Mouse (Mus musculus): ENCODE data around the gene Wnt1.

Gene Wnt1

DNA sequence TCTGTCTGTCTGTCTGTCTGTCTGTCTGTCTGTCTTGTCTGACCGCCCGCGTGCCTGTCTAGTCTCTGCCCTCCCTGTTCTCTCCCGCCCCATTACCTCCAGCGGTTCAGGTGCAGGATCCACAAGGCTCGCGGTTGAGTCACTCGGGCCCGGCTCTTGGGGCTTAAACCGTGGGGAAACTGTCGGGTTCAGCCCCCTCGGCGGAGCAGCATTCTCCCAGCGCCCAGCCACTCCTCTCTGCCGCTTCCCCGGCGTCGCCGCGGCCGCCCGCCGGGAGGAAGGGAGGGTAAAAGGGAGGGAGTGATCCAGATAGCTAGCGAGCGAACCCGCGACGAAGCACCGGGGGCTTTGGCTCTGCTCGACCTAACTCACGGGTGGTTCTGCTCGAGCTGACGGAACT, 11.9 kb upstream of the Wnt1 start, which contains the start of gene Wnt10b:
TSS of gene Wnt10b (minus strand) at position 389 of the 400 bp plus-strand sequence.
- peak in 1 of 2 experiments; percentile 65 for DNase-seq (ENCODE audit: inconsistent age in 2 of 2, low spot score in 1 of 2)

DNA sequence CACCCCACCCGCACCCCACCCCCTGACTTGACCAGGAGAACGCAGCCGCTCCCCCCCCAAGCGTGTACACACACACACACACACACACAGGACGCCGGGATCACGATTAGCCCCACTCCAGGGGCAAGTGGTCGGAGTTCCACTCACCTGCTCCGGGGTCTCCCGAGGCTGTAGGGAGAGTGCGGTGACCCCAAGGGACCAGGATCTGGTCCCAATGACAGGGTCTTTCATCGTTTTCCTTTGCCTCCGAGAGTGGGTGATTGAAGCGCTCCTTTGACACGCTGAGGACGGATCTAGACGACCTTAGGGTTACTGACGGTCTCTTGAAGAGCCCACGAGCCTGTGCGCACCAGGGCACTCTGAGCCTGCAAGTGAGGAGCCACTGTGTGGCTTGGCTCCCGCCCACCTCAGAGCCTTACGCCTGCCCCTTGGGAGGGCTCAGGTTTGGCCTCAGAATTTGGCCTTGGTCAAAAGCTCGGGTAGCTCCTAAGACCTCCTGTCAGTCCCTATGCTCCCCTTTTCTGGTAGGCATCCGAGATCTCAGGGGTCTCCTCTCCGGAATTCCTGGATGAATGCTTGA, 11.4 kb upstream of the Wnt1 start:
- no peak for DNase-seq (ENCODE audit: inconsistent age in 2 of 2, low spot score in 1 of 2)

DNA sequence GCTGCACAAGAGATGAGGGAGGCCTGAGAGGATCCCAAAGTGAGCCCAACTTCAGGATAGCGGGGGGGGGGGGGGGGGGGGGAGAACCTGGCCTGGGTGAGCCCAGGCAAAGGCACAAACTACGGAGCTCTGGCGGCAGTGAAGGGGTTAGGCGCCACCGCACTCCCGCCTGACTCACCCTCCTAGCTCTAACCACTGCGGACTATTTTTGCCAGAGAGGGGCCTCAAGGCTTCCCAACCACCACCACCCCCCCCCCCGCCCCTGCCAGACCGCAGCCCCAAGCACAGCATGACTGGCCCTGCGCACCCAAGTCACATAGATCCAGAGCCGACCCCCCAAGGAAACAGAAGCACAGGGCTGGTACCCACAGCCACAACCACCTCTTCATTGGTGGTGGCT, 10.9 kb upstream of the Wnt1 start:
- no peak for DNase-seq (ENCODE audit: inconsistent age in 2 of 2, low spot score in 1 of 2)

- DNase-seq (ENCODE audit: inconsistent age in 2 of 2, low spot score in 1 of 2): peak in 1 of 2 experiments; percentile 44
These were observed 9.6 kb upstream of the Wnt1 start for GRCm38 (mm10) chr15:98780075-98780474.

GRCm38 (mm10) chr15:98780573-98780972, 9.1 kb upstream of the Wnt1 start:
- no peak for DNase-seq (ENCODE audit: inconsistent age in 2 of 2, low spot score in 1 of 2)

GRCm38 (mm10) chr15:98781166-98781565, 8.5 kb upstream of the Wnt1 start:
- DNase-seq (ENCODE audit: inconsistent age in 2 of 2, low spot score in 1 of 2): no peak

DNA sequence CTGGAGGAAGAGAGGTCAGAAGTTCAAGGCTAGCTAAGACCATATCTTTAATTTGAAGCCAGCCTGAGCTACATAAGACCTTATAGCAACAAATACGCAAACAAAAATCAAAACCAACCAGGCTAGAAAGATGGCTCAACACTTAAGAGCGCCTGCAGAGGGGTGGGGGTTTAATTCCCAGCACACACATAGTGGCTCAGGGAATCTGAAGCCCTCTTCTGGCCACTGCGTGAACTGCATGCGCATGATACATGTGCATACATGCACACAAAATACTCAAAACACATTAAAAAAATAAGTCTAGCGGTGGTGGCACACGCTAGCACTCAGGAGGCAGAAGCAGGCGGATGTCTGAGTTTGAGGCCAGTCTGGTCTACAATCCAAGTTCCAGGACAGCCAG, 3.9 kb upstream of the Wnt1 start:
- no peak for DNase-seq (ENCODE audit: inconsistent age in 2 of 2, low spot score in 1 of 2)

GRCm38 (mm10) chr15:98787930-98788329, 1.7 kb upstream of the Wnt1 start:
- DNase-seq (ENCODE audit: inconsistent age in 2 of 2, low spot score in 1 of 2): no peak

DNA sequence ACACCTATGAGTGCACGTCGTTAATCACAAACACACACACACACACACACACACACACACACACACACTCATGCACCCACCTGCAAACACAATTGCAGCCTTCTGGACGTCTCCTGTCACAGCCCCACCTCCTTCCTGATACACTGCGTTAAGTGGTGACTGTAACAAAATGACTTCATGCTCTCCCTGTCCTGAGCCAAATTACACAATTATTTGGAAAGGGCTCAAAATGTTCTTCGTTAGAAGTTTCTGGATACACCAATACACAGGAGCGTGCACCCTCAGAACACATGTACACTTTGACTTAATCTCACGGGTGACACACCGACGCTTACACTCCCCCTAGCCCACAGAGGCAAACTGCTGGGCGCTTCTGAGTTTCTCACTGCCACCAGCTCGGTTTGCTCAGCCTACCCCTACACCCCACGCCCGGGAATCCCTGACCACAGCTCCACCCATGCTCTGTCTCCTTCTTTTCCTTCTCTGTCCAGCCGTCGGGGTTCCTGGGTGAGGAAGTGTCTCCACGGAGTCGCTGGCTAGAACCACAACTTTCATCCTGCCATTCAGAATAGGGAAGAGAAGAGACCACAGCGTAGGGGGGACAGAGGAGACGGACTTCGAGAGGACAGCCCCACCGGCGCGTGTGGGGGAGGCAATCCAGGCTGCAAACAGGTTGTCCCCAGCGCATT, 541 bp upstream of the Wnt1 start:
- DNase-seq (ENCODE audit: inconsistent age in 2 of 2, low spot score in 1 of 2): peak in 1 of 2 experiments; percentile 79

DNA sequence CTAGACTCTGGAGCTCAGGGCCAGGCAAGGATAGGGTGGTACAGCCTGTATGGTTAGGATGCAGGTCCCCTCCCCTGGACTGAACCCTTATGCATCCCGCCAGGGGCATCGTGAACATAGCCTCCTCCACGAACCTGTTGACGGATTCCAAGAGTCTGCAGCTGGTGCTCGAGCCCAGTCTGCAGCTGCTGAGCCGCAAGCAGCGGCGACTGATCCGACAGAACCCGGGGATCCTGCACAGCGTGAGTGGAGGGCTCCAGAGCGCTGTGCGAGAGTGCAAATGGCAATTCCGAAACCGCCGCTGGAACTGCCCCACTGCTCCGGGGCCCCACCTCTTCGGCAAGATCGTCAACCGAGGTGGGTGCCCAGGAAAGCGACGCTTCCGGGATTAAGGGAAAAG, 1.1 kb downstream of the Wnt1 start:
- DNase-seq (ENCODE audit: inconsistent age in 2 of 2, low spot score in 1 of 2): no peak

DNA sequence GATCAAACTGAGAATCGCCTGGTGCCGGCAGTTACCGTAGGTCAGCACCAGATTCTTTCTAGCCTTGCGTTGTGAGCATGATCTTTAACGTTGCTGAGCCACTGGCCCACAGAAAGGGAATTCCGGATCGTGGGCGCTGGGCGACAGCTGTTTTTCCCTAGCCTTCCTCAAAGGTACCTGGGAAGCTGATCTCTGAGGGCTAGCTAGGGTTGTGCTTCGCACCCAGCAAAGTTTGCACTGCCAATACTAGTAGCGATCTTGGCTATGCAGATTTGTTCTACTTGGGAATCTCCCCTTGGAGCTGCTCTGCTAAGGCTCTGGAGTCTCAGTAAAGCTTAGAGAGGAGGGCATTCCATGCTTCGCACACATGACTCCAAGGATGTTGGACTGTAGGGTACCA, 1.6 kb downstream of the Wnt1 start:
- DNase-seq (ENCODE audit: inconsistent age in 2 of 2, low spot score in 1 of 2): peak in 1 of 2 experiments; percentile 44

DNA sequence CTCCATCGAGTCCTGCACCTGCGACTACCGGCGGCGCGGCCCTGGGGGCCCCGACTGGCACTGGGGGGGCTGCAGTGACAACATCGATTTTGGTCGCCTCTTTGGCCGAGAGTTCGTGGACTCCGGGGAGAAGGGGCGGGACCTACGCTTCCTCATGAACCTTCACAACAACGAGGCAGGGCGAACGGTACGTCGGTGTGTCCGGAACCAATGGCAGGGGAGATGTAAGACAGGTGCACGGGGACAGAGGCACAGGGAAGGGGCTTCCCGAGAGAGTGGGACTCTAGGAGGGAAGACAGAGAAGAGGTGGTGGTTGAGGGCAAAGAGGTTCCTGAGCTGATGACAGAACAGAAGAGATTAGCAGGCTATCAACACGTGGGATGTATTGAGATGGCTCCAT, 2.1 kb downstream of the Wnt1 start:
- DNase-seq (ENCODE audit: inconsistent age in 2 of 2, low spot score in 1 of 2): no peak

DNA sequence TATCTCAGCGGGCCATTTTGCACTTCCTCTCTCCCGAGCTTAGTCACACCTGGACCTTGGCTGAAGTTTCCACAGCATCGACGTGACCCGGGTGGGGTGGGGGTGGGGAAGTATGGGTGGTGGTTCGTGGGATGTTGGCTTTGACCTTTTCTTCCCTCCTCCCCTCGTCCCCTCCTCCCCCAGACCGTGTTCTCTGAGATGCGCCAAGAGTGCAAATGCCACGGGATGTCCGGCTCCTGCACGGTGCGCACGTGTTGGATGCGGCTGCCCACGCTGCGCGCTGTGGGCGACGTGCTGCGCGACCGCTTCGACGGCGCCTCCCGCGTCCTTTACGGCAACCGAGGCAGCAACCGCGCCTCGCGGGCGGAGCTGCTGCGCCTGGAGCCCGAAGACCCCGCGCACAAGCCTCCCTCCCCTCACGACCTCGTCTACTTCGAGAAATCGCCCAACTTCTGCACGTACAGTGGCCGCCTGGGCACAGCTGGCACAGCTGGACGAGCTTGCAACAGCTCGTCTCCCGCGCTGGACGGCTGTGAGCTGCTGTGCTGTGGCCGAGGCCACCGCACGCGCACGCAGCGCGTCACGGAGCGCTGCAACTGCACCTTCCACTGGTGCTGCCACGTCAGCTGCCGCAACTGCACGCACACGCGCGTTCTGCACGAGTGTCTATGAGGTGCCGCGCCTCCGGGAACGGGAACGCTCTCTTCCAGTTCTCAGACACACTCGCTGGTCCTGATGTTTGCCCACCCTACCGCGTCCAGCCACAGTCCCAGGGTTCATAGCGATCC, 2.8 kb downstream of the Wnt1 start:
- no peak for DNase-seq (ENCODE audit: inconsistent age in 2 of 2, low spot score in 1 of 2)

DNA sequence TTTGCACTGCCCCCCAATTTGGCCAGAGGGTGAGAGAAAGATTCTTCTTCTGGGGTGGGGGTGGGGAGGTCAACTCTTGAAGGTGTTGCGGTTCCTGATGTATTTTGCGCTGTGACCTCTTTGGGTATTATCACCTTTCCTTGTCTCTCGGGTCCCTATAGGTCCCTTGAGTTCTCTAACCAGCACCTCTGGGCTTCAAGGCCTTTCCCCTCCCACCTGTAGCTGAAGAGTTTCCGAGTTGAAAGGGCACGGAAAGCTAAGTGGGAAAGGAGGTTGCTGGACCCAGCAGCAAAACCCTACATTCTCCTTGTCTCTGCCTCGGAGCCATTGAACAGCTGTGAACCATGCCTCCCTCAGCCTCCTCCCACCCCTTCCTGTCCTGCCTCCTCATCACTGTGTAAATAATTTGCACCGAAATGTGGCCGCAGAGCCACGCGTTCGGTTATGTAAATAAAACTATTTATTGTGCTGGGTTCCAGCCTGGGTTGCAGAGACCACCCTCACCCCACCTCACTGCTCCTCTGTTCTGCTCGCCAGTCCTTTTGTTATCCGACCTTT, 3.6 kb downstream of the Wnt1 start:
- DNase-seq (ENCODE audit: inconsistent age in 2 of 2, low spot score in 1 of 2): no peak

DNA sequence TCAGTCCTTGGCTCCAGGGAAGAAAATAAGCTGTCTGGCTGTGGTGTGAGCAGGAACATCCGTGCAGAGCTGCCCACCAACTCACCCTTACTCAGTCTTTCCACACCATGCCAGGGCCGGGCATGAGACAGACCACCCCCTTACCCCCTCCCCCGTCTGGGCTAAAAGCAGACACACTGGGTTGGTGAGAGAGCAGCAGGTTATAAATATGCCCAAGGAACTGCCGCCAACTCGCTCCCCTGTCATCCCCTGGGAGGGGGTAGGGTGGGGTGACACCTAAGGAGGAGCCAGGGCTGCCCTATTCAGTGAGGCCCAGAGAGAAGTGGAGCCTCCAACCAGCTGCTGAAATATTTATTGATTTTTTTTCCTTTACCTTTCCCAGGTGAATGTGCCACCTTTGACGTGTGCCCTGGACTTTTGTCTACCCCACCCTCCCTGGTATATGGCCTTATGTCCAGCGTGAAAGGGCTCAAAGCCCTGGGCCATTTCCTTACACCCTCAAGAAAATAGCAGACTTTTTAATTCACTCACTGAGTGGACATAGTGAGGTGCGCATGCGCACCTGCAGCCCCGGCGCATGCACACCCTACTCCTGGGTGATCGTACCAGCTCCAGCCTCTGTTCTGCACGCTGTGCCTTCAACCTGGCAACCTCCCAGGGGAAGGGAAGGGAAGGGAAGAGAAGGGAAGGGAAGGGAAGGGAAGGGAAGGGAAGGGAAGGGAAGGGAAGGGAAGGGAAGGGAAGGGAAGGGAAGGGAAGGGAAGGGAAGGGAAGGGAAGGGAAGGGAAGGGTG, 7.3 kb downstream of the Wnt1 start:
- no peak for DNase-seq (ENCODE audit: inconsistent age in 2 of 2, low spot score in 1 of 2)

DNA sequence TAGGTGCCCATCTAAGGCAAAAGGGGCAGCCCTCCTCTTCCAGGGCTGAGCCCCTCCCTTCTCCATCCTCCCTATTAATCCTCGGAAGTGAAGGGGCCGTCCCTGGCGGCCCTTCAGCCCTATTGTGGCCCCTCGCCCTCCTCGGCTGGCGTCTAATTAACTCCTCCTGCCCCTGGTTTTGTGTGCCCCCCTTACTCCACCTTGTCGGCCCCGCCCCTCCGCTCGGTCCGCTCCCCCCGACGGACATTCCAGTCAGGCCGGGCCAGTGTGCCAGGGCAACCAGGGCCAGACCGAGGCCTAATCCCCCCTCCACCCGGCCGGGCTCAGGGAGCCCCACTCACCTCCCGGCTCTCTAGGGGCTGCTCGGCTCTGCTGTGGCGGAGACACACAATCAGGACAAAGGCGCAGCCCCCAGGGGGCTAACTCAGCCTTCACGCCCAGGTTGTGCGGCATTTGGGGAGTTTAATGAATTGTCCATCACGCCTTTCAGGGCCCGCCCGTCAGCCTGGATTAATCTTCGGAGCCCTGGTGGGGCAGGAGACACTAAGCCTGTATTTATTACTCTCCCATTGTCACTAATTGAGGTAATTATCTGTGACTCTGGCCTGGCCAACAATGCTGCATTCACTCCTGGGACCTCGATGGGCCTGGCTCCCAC, 8.3 kb downstream of the Wnt1 start:
- DNase-seq (ENCODE audit: inconsistent age in 2 of 2, low spot score in 1 of 2): no peak

DNA sequence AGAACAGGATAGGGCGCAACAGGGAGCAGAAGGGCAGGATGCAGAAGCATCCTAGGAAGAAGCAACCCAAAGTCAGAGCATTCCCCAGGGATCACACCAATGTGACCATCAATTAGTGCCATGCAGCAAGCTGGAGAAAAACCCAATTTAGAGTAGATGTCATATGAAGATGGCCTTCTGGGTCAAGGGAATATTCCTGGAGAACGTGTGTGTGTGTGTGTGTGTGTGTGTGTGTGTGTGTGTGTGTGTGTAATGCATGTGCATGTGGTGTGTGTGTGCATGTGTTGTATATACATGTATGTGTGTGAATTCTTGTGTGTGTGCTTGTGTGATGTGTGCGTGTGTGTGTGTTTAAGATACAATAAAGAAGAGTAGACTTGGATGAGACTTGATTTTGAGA, 9.2 kb downstream of the Wnt1 start:
- DNase-seq (ENCODE audit: inconsistent age in 2 of 2, low spot score in 1 of 2): no peak

DNA sequence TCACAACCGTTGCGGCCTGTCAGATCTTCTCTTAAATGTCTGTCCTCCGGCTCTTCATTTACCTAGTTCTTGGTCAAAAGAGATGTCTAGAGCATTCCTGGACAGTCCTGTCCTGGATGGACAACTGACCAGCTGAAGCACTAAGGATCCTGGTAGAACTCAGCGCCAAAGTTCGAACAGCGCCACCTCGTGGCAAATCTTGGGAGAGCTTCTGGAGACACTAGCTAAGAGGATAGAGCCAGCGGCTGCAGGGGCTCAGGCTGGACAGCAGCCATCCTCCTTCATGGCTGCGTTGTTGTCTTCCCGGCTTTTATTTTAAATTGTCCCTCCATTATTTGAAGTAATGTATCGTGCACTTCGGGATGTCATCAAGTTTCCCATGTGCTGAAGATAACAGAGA, 9.7 kb downstream of the Wnt1 start:
- DNase-seq (ENCODE audit: inconsistent age in 2 of 2, low spot score in 1 of 2): peak; percentile 76 to 92

GRCm38 (mm10) chr15:98802926-98803325, 13.3 kb downstream of the Wnt1 start:
- no peak for DNase-seq (ENCODE audit: inconsistent age in 2 of 2, low spot score in 1 of 2)

DNA sequence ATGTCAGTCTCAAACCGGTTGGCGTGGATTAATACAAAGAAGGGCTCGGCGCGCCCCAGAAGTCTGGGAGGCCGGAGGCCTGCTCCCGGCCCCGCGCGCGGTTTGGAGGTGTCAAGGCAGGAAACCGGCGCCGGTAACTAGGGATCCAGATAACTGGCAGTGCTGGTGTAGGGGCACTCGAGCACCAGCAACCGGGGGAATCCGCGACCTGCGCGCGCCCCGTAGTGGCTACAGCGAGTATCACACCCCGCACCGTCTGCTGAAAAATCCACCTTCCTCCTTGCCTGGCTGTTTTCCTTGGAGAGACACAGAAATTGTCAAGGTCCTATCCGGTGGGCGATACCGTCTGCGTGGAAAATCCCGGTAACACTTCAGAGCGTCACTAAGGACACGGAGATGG, 14.4 kb downstream of the Wnt1 start:
- peak; percentile 83 to 95 for DNase-seq (ENCODE audit: inconsistent age in 2 of 2, low spot score in 1 of 2)
